Mouse (Mus musculus): ENCODE results near the gene Ipo9. TPM values are rescaled to one million over a fixed set of nuclear protein-coding genes. Genes with fewer than 3 reads are reported as not detected.
"Not testable (repeated sequence)": the region's sequence is repeated elsewhere in the genome, so short reads cannot be mapped to it uniquely, and the experiment has no call there.

Ipo9 gene
- polyA plus RNA-seq, 1 experiment, result 38.7 TPM

GRCm38 (mm10) chr1:135408973-135409372 lies 21.3 kb downstream of the Ipo9 start:
- H3K36me3 ChIP-seq (ENCODE audit: control insufficient read depth, insufficient read depth, low read length), result no peaks in the 10 kb centered on the region; the same call in 1 of the 2 replicates
- TF ChIP-seq POLR2A (IDR thresholded peaks at IDR 0.05; ENCODE audit: control insufficient read depth, low read depth, low read length), result no peak
- TF ChIP-seq CTCF (IDR thresholded peaks at IDR 0.05; ENCODE audit: control insufficient read depth, insufficient read depth, insufficient replicate concordance, low read depth, low read length), result no peak

DNA sequence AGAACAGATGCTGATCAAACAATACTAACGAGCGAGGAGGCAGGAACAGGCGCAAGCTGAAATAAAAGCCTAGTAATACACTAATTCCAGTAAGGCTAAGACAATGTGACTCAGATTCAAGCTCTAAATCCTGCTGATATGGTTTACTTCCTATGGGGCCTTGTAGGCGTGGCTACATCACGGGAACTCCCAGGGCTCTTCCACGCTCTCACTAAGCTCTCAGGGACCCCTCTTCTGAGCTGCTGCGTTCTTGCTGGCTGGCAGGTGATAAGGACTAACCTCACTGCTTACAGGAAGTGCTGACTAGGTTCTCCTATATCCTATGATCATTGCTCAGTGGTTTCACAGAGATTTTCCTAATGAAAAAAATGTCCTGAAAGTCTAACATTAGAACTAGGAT lies 24.9 kb downstream of the Ipo9 start:
- no peaks in the 10 kb centered on the region for H3K4me1 ChIP-seq (ENCODE audit: control insufficient read depth, insufficient read depth, low read length)
- no peaks in the 10 kb centered on the region for H3K27me3 ChIP-seq (ENCODE audit: control insufficient read depth, insufficient read depth, low read length)
- no peak for TF ChIP-seq POLR2A (IDR thresholded peaks at IDR 0.05; ENCODE audit: control insufficient read depth, low read depth, low read length)
- TF ChIP-seq CTCF (IDR thresholded peaks at IDR 0.05; ENCODE audit: control insufficient read depth, insufficient read depth, insufficient replicate concordance, low read depth, low read length), result no peak
- no peak overlapping the region for H3K27ac ChIP-seq (ENCODE audit: control insufficient read depth, insufficient read depth, low read depth, low read length)
- H3K4me3 ChIP-seq (ENCODE audit: control insufficient read depth, low read depth, low read length), result no peak overlapping the region
- H3K36me3 ChIP-seq (ENCODE audit: control insufficient read depth, insufficient read depth, low read length), result peaks cover 5% of the 10 kb centered on the region

More at GRCm38 (mm10) chr1:135408973-135409372, 21.3 kb downstream of the Ipo9 start:
- no peak overlapping the region for H3K27ac ChIP-seq (ENCODE audit: control insufficient read depth, insufficient read depth, low read depth, low read length)
- H3K4me3 ChIP-seq (ENCODE audit: control insufficient read depth, low read depth, low read length), result no peak overlapping the region
- no peaks in the 10 kb centered on the region for H3K4me1 ChIP-seq (ENCODE audit: control insufficient read depth, insufficient read depth, low read length)
- H3K27me3 ChIP-seq (ENCODE audit: control insufficient read depth, insufficient read depth, low read length), result no peaks in the 10 kb centered on the region

GRCm38 (mm10) chr1:135401452-135402110 lies 28.7 kb downstream of the Ipo9 start:
- no peaks in the 10 kb centered on the region for H3K27me3 ChIP-seq (ENCODE audit: control insufficient read depth, insufficient read depth, low read length)
- TF ChIP-seq CTCF (IDR thresholded peaks at IDR 0.05; ENCODE audit: control insufficient read depth, insufficient read depth, insufficient replicate concordance, low read depth, low read length) (no peak), POLR2A (IDR thresholded peaks at IDR 0.05; ENCODE audit: control insufficient read depth, low read depth, low read length) (no peak)
- H3K27ac ChIP-seq (ENCODE audit: control insufficient read depth, insufficient read depth, low read depth, low read length), result no peak overlapping the region
- H3K4me3 ChIP-seq (ENCODE audit: control insufficient read depth, low read depth, low read length), result no peak overlapping the region
- no peaks in the 10 kb centered on the region for H3K4me1 ChIP-seq (ENCODE audit: control insufficient read depth, insufficient read depth, low read length)
- peaks cover 5% of the 10 kb centered on the region for H3K36me3 ChIP-seq (ENCODE audit: control insufficient read depth, insufficient read depth, low read length)

DNA sequence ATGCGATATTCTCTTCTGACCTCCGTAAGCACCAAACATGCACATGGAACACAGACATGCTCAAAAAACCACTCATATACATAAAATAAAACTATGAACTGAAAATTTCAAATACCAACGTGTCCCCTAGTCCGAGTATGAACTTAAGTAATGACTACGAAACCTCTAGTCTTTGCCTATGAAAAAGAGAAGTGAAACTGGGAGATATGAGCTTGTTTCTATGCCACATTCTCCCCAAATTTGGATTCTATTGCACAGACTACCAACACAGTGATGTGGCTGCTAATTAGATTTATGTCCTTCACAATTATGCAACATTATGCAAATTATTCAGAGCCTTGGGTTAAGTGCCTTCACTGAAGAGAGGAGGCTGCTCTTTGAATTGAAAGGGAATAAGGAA lies 30.8 kb downstream of the Ipo9 start:
- TF ChIP-seq CTCF (IDR thresholded peaks at IDR 0.05; ENCODE audit: control insufficient read depth, insufficient read depth, insufficient replicate concordance, low read depth, low read length) (no peak), POLR2A (IDR thresholded peaks at IDR 0.05; ENCODE audit: control insufficient read depth, low read depth, low read length) (no peak)
- Histone ChIP-seq H3K4me3 (ENCODE audit: control insufficient read depth, low read depth, low read length) (no peak overlapping the region), H3K36me3 (ENCODE audit: control insufficient read depth, insufficient read depth, low read length) (peaks cover 5% of the 10 kb centered on the region), H3K27ac (ENCODE audit: control insufficient read depth, insufficient read depth, low read depth, low read length) (no peak overlapping the region), H3K4me1 (ENCODE audit: control insufficient read depth, insufficient read depth, low read length) (no peaks in the 10 kb centered on the region), H3K27me3 (ENCODE audit: control insufficient read depth, insufficient read depth, low read length) (no peaks in the 10 kb centered on the region)

DNA sequence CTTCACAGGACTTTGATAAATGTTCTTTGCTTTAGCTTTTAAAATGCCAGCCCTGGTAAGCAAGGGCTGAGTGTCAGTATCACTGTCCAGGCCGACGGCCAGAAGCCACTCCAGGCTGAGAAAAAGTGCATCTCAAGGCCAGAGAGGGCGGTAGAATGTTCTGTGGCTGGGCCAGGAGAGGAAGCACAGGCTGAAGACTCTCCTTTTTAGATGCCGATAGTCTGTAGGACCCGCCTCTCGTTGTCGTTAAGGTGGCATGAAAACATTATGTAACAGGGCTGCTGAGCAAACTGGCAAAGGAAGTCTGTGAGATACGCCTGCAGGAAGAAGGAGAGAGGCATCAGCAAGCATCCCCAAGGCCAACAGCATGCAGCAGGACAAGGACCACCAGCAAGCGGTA lies 45.1 kb downstream of the Ipo9 start:
- TF ChIP-seq CTCF (IDR thresholded peaks at IDR 0.05; ENCODE audit: control insufficient read depth, insufficient read depth, insufficient replicate concordance, low read depth, low read length) (no peak), POLR2A (IDR thresholded peaks at IDR 0.05; ENCODE audit: control insufficient read depth, low read depth, low read length) (no peak)
- Histone ChIP-seq H3K4me1 (ENCODE audit: control insufficient read depth, insufficient read depth, low read length) (no peaks in the 10 kb centered on the region), H3K4me3 (ENCODE audit: control insufficient read depth, low read depth, low read length) (no peak overlapping the region), H3K36me3 (ENCODE audit: control insufficient read depth, insufficient read depth, low read length) (peaks cover 8% of the 10 kb centered on the region), H3K27me3 (ENCODE audit: control insufficient read depth, insufficient read depth, low read length) (no peaks in the 10 kb centered on the region), H3K27ac (ENCODE audit: control insufficient read depth, insufficient read depth, low read depth, low read length) (no peak overlapping the region)

- no peaks in the 10 kb centered on the region for H3K27me3 ChIP-seq (ENCODE audit: control insufficient read depth, insufficient read depth, low read length)
- H3K27ac ChIP-seq (ENCODE audit: control insufficient read depth, insufficient read depth, low read depth, low read length), result no peak overlapping the region
- H3K4me1 ChIP-seq (ENCODE audit: control insufficient read depth, insufficient read depth, low read length), result no peaks in the 10 kb centered on the region
- H3K36me3 ChIP-seq (ENCODE audit: control insufficient read depth, insufficient read depth, low read length), result peaks cover 8% of the 10 kb centered on the region
- TF ChIP-seq CTCF (IDR thresholded peaks at IDR 0.05; ENCODE audit: control insufficient read depth, insufficient read depth, insufficient replicate concordance, low read depth, low read length) (no peak), POLR2A (IDR thresholded peaks at IDR 0.05; ENCODE audit: control insufficient read depth, low read depth, low read length) (no peak)
- H3K4me3 ChIP-seq (ENCODE audit: control insufficient read depth, low read depth, low read length), result no peak overlapping the region
These were observed 46.1 kb downstream of the Ipo9 start for GRCm38 (mm10) chr1:135384171-135384570.

GRCm38 (mm10) chr1:135381560-135381959 lies 48.7 kb downstream of the Ipo9 start:
- H3K27ac ChIP-seq (ENCODE audit: control insufficient read depth, insufficient read depth, low read depth, low read length); H3K4me3 ChIP-seq (ENCODE audit: control insufficient read depth, low read depth, low read length); H3K4me1 ChIP-seq (ENCODE audit: control insufficient read depth, insufficient read depth, low read length); H3K36me3 ChIP-seq (ENCODE audit: control insufficient read depth, insufficient read depth, low read length); H3K27me3 ChIP-seq (ENCODE audit: control insufficient read depth, insufficient read depth, low read length): not testable (repeated sequence)
